9 mouse cellular contexts compared by ENCODE assay signal in genomic region chr3:107887674-107888495, GRCm38 (mm10). TPM values are rescaled to one million over a fixed set of nuclear protein-coding genes. Genes with fewer than 3 reads are reported as not detected.
DNase-seq lines count a peak whose midpoint lies in the region; ATAC-seq lines count a peak whose summit lies in the region.
"Had no signal": no experiment of that assay in that cellular context is flagged by ENCODE, and none has a peak within 500 bp of the region (broad histone marks: within the 10 kb centered on the region; RNA-seq: fewer than 3 reads in every experiment).

No protein-coding gene starts in this region.

- no peak overlapping the region; the same call in 1 of the 2 replicates for H3K27ac ChIP-seq in heart, embryonic 16.5 days (ENCODE audit: low read length)
- H3K27ac ChIP-seq: liver, embryonic 14.5 days had no signal

- no peaks in the 10 kb centered on the region for H3K36me3 ChIP-seq in heart, embryonic 16.5 days (ENCODE audit: control insufficient read depth, insufficient read depth)

- no peaks in the 10 kb centered on the region for H3K27me3 ChIP-seq in heart, embryonic 16.5 days (ENCODE audit: control insufficient read depth, insufficient read depth, low read length)

- peak; percentile 5 for DNase-seq in adrenal gland, adult 2 months
- DNase-seq in adrenal gland, adult (ENCODE audit: inconsistent age in 2 of 2, low spot score in 1 of 2) = no peak
- DNase-seq in brain, adult 2 months (ENCODE audit: low read depth, low spot score) = peak; percentile 95
- peak; percentile 67 to 80 for DNase-seq in left cerebral cortex, adult 9 months (ENCODE audit: low spot score in 2 of 2)
- DNase-seq in testis, postnatal 10 days (ENCODE audit: low spot score) = peak; percentile 62
- no peak for DNase-seq in embryo, embryonic 9.5 days (ENCODE audit: extremely low spot score)
- no peak for DNase-seq in kidney, adult 18-20 months

- no peak overlapping the region for H3K4me2 ChIP-seq in heart, embryonic 16.5 days (ENCODE audit: low read depth, low read length)

- WGBS in heart, embryonic 16.5 days = 76% methylated on average over 9 of the region's 9 CpGs

- peak; percentile 23; the same call in 1 of the 2 replicates for ATAC-seq in heart, embryonic 16.5 days (replicated peaks; ENCODE audit: extremely low read depth, insufficient read depth, low FRiP score)

- no peaks in the 10 kb centered on the region for H3K9me3 ChIP-seq in heart, embryonic 16.5 days (replicated peaks; ENCODE audit: control insufficient read depth, low read length)

- no peak overlapping the region for H3K4me3 ChIP-seq in heart, embryonic 16.5 days (ENCODE audit: low read length)

- H3K9ac ChIP-seq in heart, embryonic 16.5 days (ENCODE audit: low read length) = no peak overlapping the region
- H3K9ac ChIP-seq: liver, embryonic 14.5 days had no signal

- no peaks in the 10 kb centered on the region for H3K4me1 ChIP-seq in heart, embryonic 16.5 days (ENCODE audit: control insufficient read depth, insufficient read depth, low read length)

RNA-seq across cellular contexts. Expression of gene Gstm5, which starts 7.7 kb away (rescaled TPM):
- total RNA-seq in adrenal gland, adult 2 months (2021) = 10 to 100 TPM; 34.7 to 55.3 TPM
- polyA plus RNA-seq in adrenal gland, adult 2 months (2012; rRNA removed) = 11.9 and 12.7 TPM in 2 replicates
- 118 and 121 TPM in 2 replicates for polyA plus RNA-seq in heart, embryonic 16.5 days (2015; fragmentation: Nextera tagmentation; extraction: Ambion mirVana)

RNA-seq across cellular contexts. Expression of gene Eps8l3, which starts 10.9 kb away (rescaled TPM):
- total RNA-seq in adrenal gland, adult 2 months (2021) = not detected
- polyA plus RNA-seq in adrenal gland, adult 2 months (2012; rRNA removed) = not detected in 2 replicates
- 0.64 TPM in 1 of 2 replicates, not detected in the other for polyA plus RNA-seq in heart, embryonic 16.5 days (2015; fragmentation: Nextera tagmentation; extraction: Ambion mirVana)

RNA-seq across cellular contexts. Expression of gene Gstm7, which starts 43.7 kb away (rescaled TPM):
- 100 to 1,000 TPM; 158 to 186 TPM for total RNA-seq in adrenal gland, adult 2 months (2021)
- 44.4 and 51.2 TPM in 2 replicates for polyA plus RNA-seq in adrenal gland, adult 2 months (2012; rRNA removed)
- polyA plus RNA-seq in heart, embryonic 16.5 days (2015; fragmentation: Nextera tagmentation; extraction: Ambion mirVana) = 26.8 and 28.1 TPM in 2 replicates

RNA-seq across cellular contexts. Expression of gene Gstm6, which starts 55.7 kb away (rescaled TPM):
- total RNA-seq in adrenal gland, adult 2 months (2021) = 1 to 10 TPM; 6.1 to 6.5 TPM
- polyA plus RNA-seq in adrenal gland, adult 2 months (2012; rRNA removed) = 0.90 and 1.0 TPM in 2 replicates
- polyA plus RNA-seq in heart, embryonic 16.5 days (2015; fragmentation: Nextera tagmentation; extraction: Ambion mirVana) = 11.7 and 12.2 TPM in 2 replicates

Comparison
In these comparisons a context has a peak if more than half of its experiments do, and no peak if none do; other contexts are left out.
1. DNase-seq: peak in adrenal gland, adult 2 months (single experiment), brain, adult 2 months (single experiment), left cerebral cortex, adult 9 months (2 of 2) and testis, postnatal 10 days (single experiment); none in adrenal gland, adult (0 of 2), embryo, embryonic 9.5 days (single experiment) and kidney, adult 18-20 months (single experiment).